Mouse (Mus musculus) small intestine, adult 2 months (tissue): ENCODE data around the gene Nfatc2ip. TPM values are rescaled to one million over a fixed set of nuclear protein-coding genes. Genes with fewer than 3 reads are reported as not detected.
A peak's percentile ranks its signal among the peaks of the same experiment; 100 is the strongest.

Experiments used
- H3K27ac ChIP-seq: fragments of 200-500 bp; 2 replicates; pipeline ENCODE4 v1.5.1; 2012; ENCODE audit warnings: low read depth, low read length, control low read depth, inconsistent platforms; ENCODE audit not compliant: insufficient read depth
- H3K27me3 ChIP-seq: fragments of 200-500 bp; 2 replicates; pipeline ENCODE4 v1.6.1; 2012; ENCODE audit warnings: mild to moderate bottlenecking, moderate library complexity, low read length, inconsistent platforms; ENCODE audit not compliant: control insufficient read depth, insufficient read depth
- H3K36me3 ChIP-seq: fragments of 200-500 bp; 2 replicates; pipeline ENCODE4 v1.6.1; 2012; ENCODE audit warnings: mild to moderate bottlenecking, low read length, control low read depth, inconsistent platforms; ENCODE audit not compliant: control insufficient read depth, insufficient read depth
- H3K4me1 ChIP-seq: fragments of 200-500 bp; 2 replicates; pipeline ENCODE4 v1.6.1; 2012; ENCODE audit warnings: low read length, inconsistent platforms, mixed read lengths; ENCODE audit not compliant: control insufficient read depth, insufficient read depth, insufficient read length
- H3K4me3 ChIP-seq: fragments of 200-500 bp; 2 replicates; pipeline ENCODE4 v1.5.1; 2012; ENCODE audit warnings: low read depth, mild to moderate bottlenecking, control low read depth, inconsistent platforms, low read length, moderate library complexity
- CTCF ChIP-seq: fragments of 200-500 bp; IDR thresholded peaks from 2 replicates; pipeline ENCODE4 v1.5.1; 2012; ENCODE audit warnings: low read depth, mild to moderate bottlenecking, control low read depth, inconsistent platforms, low read length, moderate library complexity, mixed read lengths; ENCODE audit not compliant: insufficient replicate concordance, insufficient read length; ENCODE audit errors: extremely low read depth
- POLR2A ChIP-seq: fragments of 200-500 bp; IDR thresholded peaks from 2 replicates; pipeline ENCODE4 v1.6.1; 2012; ENCODE audit warnings: low read depth, mild to moderate bottlenecking, control low read depth, inconsistent platforms, low read length, moderate library complexity
- WGBS: fragments of 180-500 bp; shearing (Covaris S2); methylation state at CpG from one replicate; pipeline ENCODE4 v1.1.7; 2018; 5-methylcytosine and 5-hydroxymethylcytosine counted together
- polyA plus RNA-seq: library from polyadenylated mRNA; depleted of rRNA; stranded (reverse); fragments of >200 nt; gene quantifications from 2 replicates; pipeline ENCODE4 v1.2.3, GENCODE M21; 2012

The Nfatc2ip gene
- polyA plus RNA-seq, 1 experiment, result 5.2 TPM

- WGBS, result 66% methylated on average over 13 of the region's 13 CpGs
- Histone ChIP-seq H3K27me3 (no peaks in the 10 kb centered on the region), H3K36me3 (peaks cover 38% of the 10 kb centered on the region), H3K4me3 (peak within 1 kb of the TSS; percentile 56), H3K27ac (peak within 1 kb of the TSS; percentile 13), H3K4me1 (no peaks in the 10 kb centered on the region)
- no peak for TF ChIP-seq POLR2A
- TF ChIP-seq CTCF, result no peak
These were observed 27.1 kb downstream of the Nfatc2ip start, which contains the start of gene Lat for GRCm38 (mm10) chr7:126369393-126369792. Gene Lat (minus strand): TSS chr7:126369570.

DNA sequence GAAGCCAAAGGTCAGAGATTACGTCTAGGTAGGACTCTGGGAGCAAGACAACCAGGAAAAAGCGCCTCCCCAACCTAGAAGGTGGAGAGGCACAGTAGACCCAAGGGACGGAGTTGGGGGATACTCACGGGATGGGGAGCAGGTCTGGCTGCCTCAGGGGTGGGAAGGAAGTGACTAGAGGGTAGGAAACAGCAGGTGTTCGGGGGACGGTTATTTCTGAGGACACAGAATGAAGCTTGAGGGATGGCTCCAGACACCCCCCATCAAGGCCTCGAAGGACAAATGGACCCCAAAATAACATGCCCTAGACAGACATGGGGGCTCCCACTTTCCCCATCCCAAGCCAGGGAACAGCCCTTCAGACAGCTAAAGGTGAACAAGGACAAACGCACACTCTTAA lies 28.2 kb downstream of the Nfatc2ip start:
- peak overlapping the region; percentile 5; the same call in 1 of the 2 replicates for H3K27ac ChIP-seq
- 77% methylated on average over 8 of the region's 8 CpGs for WGBS

DNA sequence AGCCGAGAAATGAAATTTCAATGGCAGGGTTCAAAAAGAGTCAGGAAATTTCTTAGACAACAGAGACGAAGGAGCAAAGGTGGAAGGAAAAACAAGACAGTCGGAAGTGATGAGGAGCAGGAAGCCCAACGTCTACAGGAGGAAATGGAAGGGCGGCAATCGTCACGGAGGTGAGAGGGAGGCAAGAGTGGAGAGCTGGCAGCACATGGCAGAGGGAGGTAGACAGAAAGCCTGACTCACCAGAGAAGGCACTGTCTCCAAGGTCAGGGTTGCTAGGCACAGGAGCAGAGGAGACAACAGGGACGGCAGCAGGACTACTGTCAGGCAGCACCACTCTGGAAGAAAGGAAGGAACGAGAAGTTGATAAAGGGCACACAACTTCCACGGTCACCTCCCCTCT lies 28.9 kb downstream of the Nfatc2ip start:
- H3K4me3 ChIP-seq, result 0 out of 2 replicates have a peak overlapping the region, but pooled peaks have one; percentile 16
- H3K27ac ChIP-seq, result no peak overlapping the region
- 82% methylated on average over 10 of the region's 10 CpGs for WGBS
- TF ChIP-seq CTCF (no peak), POLR2A (no peak)
- no peaks in the 10 kb centered on the region for H3K4me1 ChIP-seq
- no peaks in the 10 kb centered on the region for H3K27me3 ChIP-seq
- peaks cover 28% of the 10 kb centered on the region for H3K36me3 ChIP-seq

More for the DNA sequence above, 28.2 kb downstream of the Nfatc2ip start:
- peaks cover 34% of the 10 kb centered on the region for H3K36me3 ChIP-seq
- no peaks in the 10 kb centered on the region for H3K4me1 ChIP-seq
- no peaks in the 10 kb centered on the region for H3K27me3 ChIP-seq
- H3K4me3 ChIP-seq, result peak overlapping the region; percentile 56
- TF ChIP-seq CTCF (no peak), POLR2A (no peak)

DNA sequence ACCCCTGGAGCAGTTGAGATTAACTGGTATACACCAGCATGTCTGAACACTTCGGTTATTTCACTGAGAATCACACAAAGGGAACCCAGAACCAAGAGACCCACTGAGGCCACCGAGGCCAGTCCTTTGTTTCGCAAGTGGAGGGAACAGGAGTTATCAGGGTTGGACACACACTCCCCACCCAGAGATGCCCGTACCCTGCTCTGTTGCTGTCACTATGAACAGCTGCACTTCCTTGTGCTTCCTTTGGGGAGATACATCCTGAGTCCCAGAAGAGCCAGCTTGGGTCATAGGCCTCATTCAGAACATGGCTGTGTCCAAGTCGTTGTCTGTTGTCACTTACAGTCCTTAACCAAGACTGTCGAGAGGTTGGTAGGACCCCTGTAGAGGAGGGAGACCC lies 33.5 kb downstream of the Nfatc2ip start:
- Histone ChIP-seq H3K4me3 (no peak overlapping the region), H3K4me1 (no peaks in the 10 kb centered on the region), H3K36me3 (no peaks in the 10 kb centered on the region), H3K27ac (no peak overlapping the region), H3K27me3 (no peaks in the 10 kb centered on the region; the same call in 1 of the 2 replicates)
- TF ChIP-seq POLR2A (no peak), CTCF (no peak)
- 75% methylated on average over 6 of the region's 6 CpGs for WGBS

DNA sequence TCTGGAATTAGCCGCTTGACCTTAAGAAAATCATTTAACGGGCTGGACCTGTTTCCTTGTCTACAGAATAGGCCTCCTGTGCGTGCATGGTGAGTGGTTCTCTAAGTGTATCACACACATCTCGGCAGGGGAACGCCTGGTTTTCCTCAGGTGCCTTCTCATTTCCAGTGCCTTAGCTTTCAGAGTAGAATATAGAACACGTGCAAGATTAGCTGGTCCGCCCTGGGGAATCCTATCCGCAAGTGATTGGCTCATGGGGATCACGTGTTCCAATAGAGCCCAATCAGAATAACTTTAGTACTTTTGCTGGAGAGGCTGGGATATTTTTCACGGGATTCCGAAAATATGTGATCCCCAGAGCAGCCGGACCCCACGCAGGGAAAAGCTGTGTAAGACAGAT lies 37.5 kb downstream of the Nfatc2ip start:
- H3K27ac ChIP-seq, result no peak overlapping the region
- TF ChIP-seq POLR2A (no peak), CTCF (no peak)
- WGBS, result 52% methylated on average over 13 of the region's 13 CpGs
- no peaks in the 10 kb centered on the region for H3K36me3 ChIP-seq
- no peaks in the 10 kb centered on the region; the same call in 1 of the 2 replicates for H3K27me3 ChIP-seq
- no peak overlapping the region for H3K4me3 ChIP-seq
- H3K4me1 ChIP-seq, result 0 out of 2 replicates have a peak, but pooled peaks cover 3% of the 10 kb centered on the region

GRCm38 (mm10) chr7:126358413-126358812 lies 38.1 kb downstream of the Nfatc2ip start:
- WGBS, result 94% methylated on average over 9 of the region's 9 CpGs
- TF ChIP-seq CTCF (no peak), POLR2A (no peak)
- Histone ChIP-seq H3K27ac (no peak overlapping the region), H3K4me3 (no peak overlapping the region), H3K4me1 (0 out of 2 replicates have a peak, but pooled peaks cover 3% of the 10 kb centered on the region), H3K36me3 (no peaks in the 10 kb centered on the region), H3K27me3 (no peaks in the 10 kb centered on the region; the same call in 1 of the 2 replicates)

GRCm38 (mm10) chr7:126357838-126358237 lies 38.7 kb downstream of the Nfatc2ip start:
- Histone ChIP-seq H3K27ac (no peak overlapping the region), H3K36me3 (no peaks in the 10 kb centered on the region), H3K4me1 (0 out of 2 replicates have a peak, but pooled peaks cover 3% of the 10 kb centered on the region), H3K4me3 (no peak overlapping the region), H3K27me3 (no peaks in the 10 kb centered on the region; the same call in 1 of the 2 replicates)
- WGBS, result 81% methylated on average over 6 of the region's 6 CpGs
- TF ChIP-seq CTCF (no peak), POLR2A (no peak)
